ENCODE assay signal across 21 mouse cellular contexts in the genomic region with DNA sequence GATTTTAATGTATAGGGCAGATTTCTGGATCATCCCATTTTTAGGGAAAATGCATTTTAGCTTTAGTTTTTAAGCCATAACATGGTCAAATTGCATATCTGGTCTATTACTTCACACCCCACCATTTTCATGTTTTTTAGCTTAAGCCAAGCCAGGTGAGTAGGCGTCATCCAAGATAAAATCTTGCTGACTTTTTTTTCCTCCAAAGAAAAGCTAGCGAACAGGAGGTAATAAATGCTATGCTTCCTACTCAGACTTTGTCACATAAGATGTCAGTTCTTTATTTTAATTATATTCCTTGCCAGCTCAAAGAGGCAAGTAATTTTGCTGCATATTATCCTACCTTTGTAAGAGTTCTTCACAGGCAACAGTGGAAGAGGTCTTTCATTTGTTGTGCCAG.
"Had no signal": no experiment of that assay in that cellular context is flagged by ENCODE, and none has a peak within 500 bp of the region (broad histone marks: within the 10 kb centered on the region; RNA-seq: fewer than 3 reads in every experiment).

No protein-coding gene starts in this region.

- ATAC-seq: liver, postnatal 0 days; lung, postnatal 0 days; midbrain, embryonic 13.5 days; midbrain, embryonic 16.5 days had no signal

- DNase-seq: liver, postnatal 0 days; lung, adult 2 months; lung, postnatal 14 days; lung, postnatal 36 days; retina, postnatal 1 day; right cerebral cortex, postnatal 25 days; right cerebral cortex, postnatal 4 days; spleen, adult 18-20 months; thymus, adult 18-20 months; thymus, postnatal 14 days; thymus, postnatal 36 days had no signal

- H3K4me1 ChIP-seq: lung, embryonic 15.5 days; megakaryocyte, embryonic 14.5 days; midbrain, embryonic 13.5 days; neural tube, embryonic 13.5 days; neural tube, embryonic 15.5 days had no signal

- H3K4me2 ChIP-seq: lung, embryonic 15.5 days; midbrain, embryonic 11.5 days; midbrain, embryonic 13.5 days; neural tube, embryonic 13.5 days; neural tube, embryonic 15.5 days had no signal

- H3K27ac ChIP-seq: lung, embryonic 15.5 days; macrophage; midbrain, embryonic 13.5 days; neural tube, embryonic 13.5 days; neural tube, embryonic 15.5 days had no signal

- H3K9ac ChIP-seq: liver, postnatal 0 days; lung, embryonic 15.5 days; midbrain, embryonic 13.5 days; neural tube, embryonic 13.5 days; neural tube, embryonic 15.5 days had no signal

- H3K36me3 ChIP-seq: lung, embryonic 15.5 days; midbrain, embryonic 13.5 days; neural tube, embryonic 13.5 days; neural tube, embryonic 15.5 days had no signal

- H3K9me3 ChIP-seq: lung, embryonic 15.5 days; megakaryocyte, embryonic 14.5 days; midbrain, embryonic 13.5 days; neural tube, embryonic 13.5 days; neural tube, embryonic 15.5 days had no signal

- H3K4me3 ChIP-seq: lung, embryonic 15.5 days; megakaryocyte, embryonic 14.5 days; midbrain, embryonic 13.5 days; myocyte; neural tube, embryonic 13.5 days; neural tube, embryonic 15.5 days had no signal

- H3K27me3 ChIP-seq: megakaryocyte, embryonic 14.5 days had no signal
